Mouse (Mus musculus) adrenal gland (tissue): Measurements from ENCODE around the gene Rab5a.
"Not testable (repeated sequence)": the region's sequence is repeated elsewhere in the genome, so short reads cannot be mapped to it uniquely, and the experiment has no call there.

ENCODE experiments used
- intact Hi-C: fragments of 180-260 bp; cut with DNase I; formaldehyde crosslinking; loops from one replicate; pipeline ENCODE4 v1.15.1; 2025
- long read RNA-seq, 2 experiments: library from polyadenylated mRNA; unstranded; transcript quantifications; one replicate each; pipeline ENCODE4 v2.0.0; 2020; ENCODE audit warnings: borderline replicate concordance in 1 of 2; ENCODE audit not compliant: insufficient replicate concordance in 1 of 2

Gene Rab5a
- long read RNA-seq, experiment 1, transcript Rab5a-201 (6 exons, 2,366 nt) = major isoform, 105 of 111 reads
- long read RNA-seq, experiment 1, partial matches to known transcripts = 3 of 111 reads
- long read RNA-seq, experiment 1, other reads (novel, unspliced or antisense) = 1 of 111 reads
- long read RNA-seq, experiment 2, transcript Rab5a-201 (6 exons, 2,366 nt) = major isoform, 104 of 112 reads
- long read RNA-seq, experiment 2, partial matches to known transcripts = 4 of 112 reads
- long read RNA-seq, experiment 2, other reads (novel, unspliced or antisense) = 3 of 112 reads

- intact Hi-C loops = no loop called here
Measured at GRCm38 (mm10) chr17:53478858-53479603, at the start of gene Rab5a. Gene Rab5a, plus strand, starts transcription at chr17:53479234.

DNA sequence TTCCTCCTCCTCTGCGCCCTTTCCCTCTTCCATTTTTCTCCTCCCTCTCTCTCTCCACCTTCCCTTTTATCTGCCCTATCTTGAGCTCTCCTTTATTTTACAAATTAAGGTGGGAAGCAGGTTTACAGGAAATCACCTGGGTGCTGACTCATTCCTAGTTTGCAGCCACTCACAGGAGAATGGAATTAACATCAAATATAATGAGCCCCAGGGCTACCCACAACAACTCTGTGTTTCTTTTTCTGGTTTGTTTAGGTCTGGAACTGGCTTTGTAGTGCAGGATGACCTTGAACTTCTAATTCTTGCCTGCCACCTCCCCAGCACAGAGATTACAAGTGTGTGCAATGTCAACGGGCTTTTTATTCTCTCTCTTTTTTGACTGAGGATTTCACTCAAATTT is 22.9 kb upstream of the Rab5a start:
- intact Hi-C loops = no loop called here

DNA sequence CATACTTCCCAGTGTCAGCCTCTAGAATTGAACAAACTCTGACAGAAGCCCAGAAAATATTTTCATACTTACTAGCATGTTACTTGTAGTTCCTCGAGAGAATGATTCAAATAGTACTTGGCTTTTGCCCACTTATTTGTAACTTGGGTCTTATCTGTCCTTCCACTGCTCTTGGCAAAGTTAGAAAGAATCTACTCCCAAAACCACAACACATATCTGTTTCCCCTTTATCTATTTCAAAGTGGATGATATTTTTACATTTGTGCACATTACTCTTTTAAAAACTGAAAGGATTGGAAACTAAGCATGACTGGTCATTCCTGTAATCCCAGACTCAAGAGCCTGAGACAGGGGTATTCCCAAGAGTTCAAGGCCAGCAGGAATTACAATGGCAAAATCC is 22.3 kb upstream of the Rab5a start:
- intact Hi-C loops = no loop called here

DNA sequence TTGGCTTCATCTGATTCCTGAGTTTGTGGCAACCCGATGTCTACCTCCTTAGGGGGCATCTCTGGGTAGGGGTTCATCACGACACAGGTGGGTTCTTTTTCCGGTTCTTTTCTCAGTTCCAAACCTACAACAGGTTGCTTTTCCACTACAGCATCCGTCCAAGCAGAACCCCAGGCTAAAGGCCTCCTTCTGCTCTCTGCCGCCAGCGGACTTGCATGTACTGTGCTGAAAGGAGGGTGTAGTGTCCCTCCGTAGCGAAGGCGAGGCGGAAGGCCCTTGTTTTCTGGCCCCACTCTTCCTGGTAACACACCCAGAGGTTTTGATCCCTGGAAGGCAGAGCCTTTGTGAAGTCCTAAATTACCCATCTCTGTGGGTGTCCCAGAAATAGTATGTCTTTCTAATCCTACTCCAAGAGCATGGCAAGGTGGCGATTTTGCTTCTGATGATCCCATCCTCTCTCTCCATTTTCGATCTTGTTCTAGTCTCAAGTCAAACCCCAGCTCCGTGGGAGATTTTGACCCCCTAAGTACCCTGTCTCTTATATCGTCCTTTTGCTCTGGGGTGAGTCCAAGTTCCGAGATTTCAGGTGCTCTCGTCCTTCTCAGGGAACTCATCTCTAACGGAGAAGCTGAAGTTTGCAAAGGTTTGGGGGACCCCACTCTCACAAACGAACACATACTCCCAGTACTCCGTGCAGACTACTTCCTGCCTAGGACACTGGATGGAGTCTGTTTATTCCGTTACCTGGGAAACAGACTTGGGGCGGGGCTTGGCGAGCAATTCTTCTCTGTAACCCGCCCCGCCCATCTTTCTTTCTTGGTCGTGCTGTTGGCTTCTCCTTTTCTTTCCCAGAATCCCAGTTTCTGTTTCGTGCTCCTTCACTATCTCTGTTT is 16.2 kb upstream of the Rab5a start, which contains the start of gene Efhb:
Gene Efhb (minus strand): TSS at position 719 of the 893 bp plus-strand sequence.
- intact Hi-C loops = no loop called here

GRCm38 (mm10) chr17:53463496-53463840 is 15.6 kb upstream of the Rab5a start:
- intact Hi-C loops = no loop called here

DNA sequence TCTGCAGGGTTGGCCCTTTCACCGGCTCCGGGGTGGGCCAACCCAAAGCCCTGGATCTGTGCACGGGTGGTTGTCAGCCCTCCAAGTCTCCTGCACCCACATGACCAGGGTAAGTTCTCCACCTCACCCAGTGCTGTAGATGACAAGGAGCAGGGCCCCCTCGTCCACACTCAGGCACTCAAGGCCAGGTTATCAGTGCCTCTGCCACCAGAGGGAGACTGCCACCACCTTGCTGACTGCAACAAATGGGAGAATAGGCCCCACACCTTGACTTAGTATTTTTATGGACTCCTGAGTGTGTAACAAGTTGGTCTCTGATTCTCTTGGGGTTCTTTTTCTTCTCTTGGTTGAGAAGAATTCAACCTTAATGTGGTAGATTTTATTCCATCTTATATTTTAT is 13.5 kb upstream of the Rab5a start:
- intact Hi-C loops = no loop called here

DNA sequence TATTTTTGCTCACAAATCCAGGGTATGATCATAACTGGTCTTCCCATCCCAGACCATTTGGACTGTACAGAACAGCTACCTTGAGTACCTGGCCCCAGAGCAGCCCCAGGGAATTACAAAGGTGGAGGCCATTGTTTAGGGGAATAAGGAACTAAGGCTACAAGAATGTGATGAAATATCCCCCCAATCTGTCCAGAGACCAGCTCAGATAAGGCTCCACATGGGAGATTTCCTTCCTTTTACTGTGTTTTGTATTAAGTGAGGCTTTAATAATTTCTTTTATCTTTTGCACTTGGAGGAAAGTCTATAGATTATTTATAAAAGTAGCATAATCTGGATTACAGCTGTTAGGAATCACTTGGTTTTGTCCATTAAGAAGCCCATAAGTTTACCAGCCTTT is 10.3 kb upstream of the Rab5a start:
- intact Hi-C loops = no loop called here

DNA sequence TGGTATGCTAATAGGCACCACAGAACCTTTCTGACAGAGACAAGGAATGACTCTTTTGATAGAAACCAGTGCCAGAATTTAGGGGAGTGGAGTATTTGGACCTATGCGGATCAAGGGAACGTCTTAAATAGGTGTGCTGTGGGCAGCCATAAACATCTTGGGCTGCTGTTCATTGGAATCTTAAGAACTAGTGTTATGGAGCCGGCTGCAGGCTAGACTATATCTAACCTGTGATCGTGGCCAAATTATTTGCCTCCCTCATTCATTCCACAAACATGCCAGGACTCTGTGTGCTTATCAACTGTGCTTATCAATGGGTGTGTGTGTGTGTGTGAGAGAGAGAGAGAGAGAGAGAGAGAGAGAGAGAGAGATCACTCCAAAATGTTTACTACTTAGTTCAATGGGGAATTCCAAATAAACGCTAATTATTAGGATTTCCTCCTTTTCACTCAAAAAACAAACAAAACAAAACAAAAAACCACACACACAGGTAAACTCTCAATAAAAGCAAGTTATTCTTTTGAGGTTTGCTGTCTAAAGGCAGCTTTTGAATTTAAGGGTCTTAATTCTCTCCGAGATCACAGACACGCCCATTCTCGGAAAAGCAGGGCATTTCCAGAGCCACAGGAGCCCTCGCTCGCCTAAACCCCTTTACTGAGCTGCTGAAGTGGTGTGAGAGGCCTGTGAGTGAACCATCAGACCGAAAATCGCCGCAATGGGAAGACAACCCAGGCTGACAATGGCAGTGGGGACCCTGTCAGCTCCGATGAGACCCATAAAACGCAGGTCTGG is 772 bp upstream of the Rab5a start:
- intact Hi-C loops = no loop called here

DNA sequence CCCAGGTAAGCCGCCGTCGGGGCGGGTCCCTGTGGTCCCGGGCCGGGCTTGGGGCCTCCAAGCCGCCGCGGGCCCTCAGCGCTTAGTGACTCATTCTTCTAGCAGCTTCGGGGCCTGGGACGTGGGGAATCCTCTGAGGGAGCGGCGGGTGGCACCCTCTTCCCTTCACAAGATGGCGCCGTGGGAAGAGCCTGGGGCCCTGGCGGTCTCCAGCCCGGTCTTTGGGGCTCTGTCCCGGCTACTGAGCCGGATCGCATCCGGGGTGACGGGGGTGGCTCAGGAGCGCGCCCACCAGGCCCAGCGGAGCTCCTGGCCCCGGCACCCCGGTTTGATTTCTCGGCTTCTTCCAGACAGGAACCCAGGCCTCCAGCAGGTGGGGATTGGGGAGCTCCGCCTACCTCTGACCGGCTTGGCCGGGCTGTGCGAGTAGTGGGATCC is 589 bp downstream of the Rab5a start:
- intact Hi-C loops = no loop called here

DNA sequence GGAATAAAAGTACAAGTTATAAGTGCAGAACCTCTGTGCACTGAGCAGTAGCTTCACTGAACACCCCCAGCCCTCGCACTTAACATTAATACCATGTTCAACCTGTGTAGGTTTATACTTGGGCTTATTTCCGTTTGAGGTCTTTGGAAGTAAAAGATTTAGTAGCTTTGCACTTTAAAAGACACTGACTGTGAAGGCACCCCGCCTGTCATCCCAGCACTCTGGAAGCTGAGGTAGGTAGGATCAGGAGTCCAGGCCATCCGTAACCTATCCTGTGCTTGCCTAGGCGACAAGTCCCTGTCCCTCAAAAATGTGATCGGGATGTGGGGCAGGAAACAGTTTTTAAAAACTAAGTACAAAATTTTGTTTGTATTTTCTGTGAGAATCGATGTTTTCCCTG is 1.4 kb downstream of the Rab5a start:
- intact Hi-C loops = no loop called here

- intact Hi-C loops = no loop called here
Measured at GRCm38 (mm10) chr17:53488291-53489006, 9.4 kb downstream of the Rab5a start.

DNA sequence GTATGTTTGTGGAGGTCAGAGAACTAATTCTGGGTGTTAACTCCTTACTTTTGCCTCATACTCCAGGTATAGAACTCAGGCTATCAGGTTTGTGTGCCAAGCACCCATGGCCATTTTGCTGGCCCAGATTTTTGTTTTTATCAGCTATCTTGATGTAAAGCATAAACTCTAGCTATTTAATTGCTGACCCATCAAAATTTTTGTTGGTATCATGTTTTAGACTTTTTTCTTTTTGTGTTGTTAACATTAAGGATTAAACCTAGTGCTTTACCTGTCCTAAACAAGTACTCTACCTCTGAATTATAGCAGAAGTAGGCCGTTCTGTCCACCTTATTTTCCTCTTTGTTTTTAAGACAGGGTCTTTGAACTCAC is 10.0 kb downstream of the Rab5a start:
- intact Hi-C loops = no loop called here

DNA sequence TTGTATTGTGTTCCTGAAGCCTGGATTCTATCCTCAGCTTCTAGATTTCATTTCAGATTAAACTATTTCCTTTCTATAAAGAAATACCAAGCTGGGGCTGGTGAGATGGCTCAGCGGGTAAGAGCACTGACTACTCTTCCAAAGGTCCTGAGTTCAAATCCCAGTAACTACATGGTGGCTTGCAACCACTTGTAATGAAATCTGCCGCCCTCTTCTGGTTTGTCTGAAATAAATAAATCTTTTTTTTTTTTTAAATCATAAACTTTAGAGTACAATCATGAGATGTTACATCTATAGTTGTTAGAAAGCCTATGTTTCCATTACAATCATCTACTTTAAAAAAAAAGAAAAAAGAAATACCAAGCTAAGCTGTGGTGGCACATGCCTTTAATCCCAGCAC is 23.9 kb downstream of the Rab5a start:
- intact Hi-C loops = loop anchor here (10.0 kb wide), 1 partner anchor 98 kb away; no protein-coding TSS in a partner anchor

- intact Hi-C loops = no loop called here
Measured at GRCm38 (mm10) chr17:53512311-53512951, 33.4 kb downstream of the Rab5a start.

GRCm38 (mm10) chr17:53519364-53519763 is 40.3 kb downstream of the Rab5a start:
- intact Hi-C loops = no loop called here

DNA sequence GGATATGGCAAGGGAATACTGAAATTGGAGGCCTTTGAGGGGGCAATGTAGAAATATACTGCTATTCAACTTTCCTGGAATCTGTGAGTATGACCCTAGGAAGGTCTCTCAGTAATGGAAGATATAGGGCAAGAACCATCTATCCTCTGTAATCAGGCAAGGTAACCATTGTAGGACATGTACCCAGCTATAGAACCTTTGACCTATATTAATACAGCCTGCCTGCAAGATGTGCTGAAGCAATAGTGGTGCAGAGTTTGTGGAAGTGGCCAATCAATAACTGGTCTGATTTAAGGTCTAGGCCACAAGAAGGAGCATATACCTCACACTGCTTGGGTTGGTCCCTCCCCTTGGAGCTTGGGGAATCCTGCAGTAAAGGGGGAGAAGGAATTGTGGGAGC is 41.5 kb downstream of the Rab5a start:
- intact Hi-C loops = no loop called here

DNA sequence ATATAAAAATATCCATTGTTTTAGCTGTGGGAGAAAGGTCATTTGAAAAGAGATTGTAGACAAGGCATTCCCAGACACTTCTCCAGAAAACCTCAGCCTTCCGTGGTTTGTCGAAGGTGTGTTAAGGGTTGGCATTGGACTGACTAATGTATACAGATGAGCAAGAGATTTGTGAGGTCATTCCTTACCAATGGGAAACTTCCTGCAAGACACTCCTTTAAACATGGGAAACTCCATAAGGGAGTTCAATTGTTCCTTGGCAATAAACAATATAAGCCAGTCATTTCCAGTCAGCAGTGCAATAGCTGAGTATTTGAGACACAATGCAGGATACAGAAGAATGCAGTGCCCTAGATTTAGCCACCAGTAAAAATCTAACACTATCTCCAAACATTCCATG is 49.0 kb downstream of the Rab5a start:
- intact Hi-C loops = no loop called here

- intact Hi-C loops = loop anchor here (5.0 kb wide), 1 partner anchor 301 kb away; no protein-coding TSS in a partner anchor
Measured at GRCm38 (mm10) chr17:53531160-53531559, 52.1 kb downstream of the Rab5a start.

GRCm38 (mm10) chr17:53532425-53532824 is 53.4 kb downstream of the Rab5a start:
- intact Hi-C loops = loop anchor here (5.0 kb wide), 1 partner anchor 300 kb away; no protein-coding TSS in a partner anchor

DNA sequence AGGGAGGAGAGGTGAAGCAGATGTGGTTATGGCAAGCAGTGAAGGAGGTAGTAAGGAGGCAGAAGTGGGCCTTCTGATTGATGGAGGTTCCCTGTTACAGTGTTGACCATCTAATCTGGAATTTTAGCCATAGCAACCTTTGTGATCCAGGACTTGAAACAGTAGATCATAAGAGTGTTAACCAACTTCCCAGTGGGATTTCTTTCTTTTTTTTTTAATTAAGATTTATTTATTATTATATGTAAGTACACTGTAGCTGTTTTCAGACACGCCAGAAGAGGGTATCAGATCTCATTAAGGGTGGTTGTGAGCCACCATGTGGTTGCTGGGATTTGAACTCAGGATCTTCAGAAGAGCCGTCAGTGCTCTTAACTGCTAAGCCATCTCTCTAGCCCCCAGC is 60.3 kb downstream of the Rab5a start, which contains the start of gene Pp2d1:
Gene Pp2d1 (minus strand): TSS at position 101 of the 400 bp plus-strand sequence.
- intact Hi-C loops = not testable (repeated sequence)
